Mouse (Mus musculus) intestine, postnatal 0 days (tissue): ENCODE data around the gene Trp53inp2. TPM values are rescaled to one million over a fixed set of nuclear protein-coding genes. Genes with fewer than 3 reads are reported as not detected.

Experiments used
- ATAC-seq: fragments of 200-750 bp; cut with Nextera tagmentation; 2 replicates; pipeline ENCODE4 v1.8.0; 2017; ENCODE audit warnings: mild to moderate bottlenecking, moderate TSS enrichment, moderate library complexity
- H3K27ac ChIP-seq: fragments of 300-500 bp; sonication (generic); 2 replicates; pipeline ENCODE4 v1.5.1; 2014; ENCODE audit warnings: mild to moderate bottlenecking, low read depth, low read length, moderate library complexity
- H3K27me3 ChIP-seq: fragments of 300-500 bp; sonication (generic); replicated peaks from 2 replicates; pipeline ENCODE4 v1.6.1; 2014; ENCODE audit warnings: low read length, mixed read lengths; ENCODE audit not compliant: control insufficient read depth, insufficient read depth
- H3K36me3 ChIP-seq: fragments of 300-500 bp; sonication (generic); 2 replicates; pipeline ENCODE4 v1.6.1; 2014; ENCODE audit warnings: mild to moderate bottlenecking, moderate library complexity; ENCODE audit not compliant: control insufficient read depth, insufficient read depth
- H3K4me1 ChIP-seq: fragments of 300-500 bp; sonication (generic); replicated peaks from 2 replicates; pipeline ENCODE4 v1.6.1; 2014; ENCODE audit warnings: antibody characterized with exemption, low read length, mixed read lengths; ENCODE audit not compliant: control insufficient read depth, insufficient read depth
- H3K4me2 ChIP-seq: fragments of 300-500 bp; sonication (generic); replicated peaks from 2 replicates; pipeline ENCODE4 v1.6.1; 2014; ENCODE audit warnings: low read depth, mild to moderate bottlenecking, moderate library complexity
- H3K4me3 ChIP-seq: fragments of 300-500 bp; sonication (generic); 2 replicates; pipeline ENCODE4 v1.5.1; 2014; ENCODE audit warnings: low read depth, low read length
- H3K9ac ChIP-seq: fragments of 300-500 bp; sonication (generic); 2 replicates; pipeline ENCODE4 v1.6.1; 2014; ENCODE audit warnings: mild to moderate bottlenecking, low read depth, low read length
- H3K9me3 ChIP-seq: fragments of 300-500 bp; sonication (generic); 2 replicates; pipeline ENCODE4 v1.6.1; 2016; ENCODE audit warnings: mixed run types; ENCODE audit not compliant: control insufficient read depth
- CTCF ChIP-seq: sonication (generic); IDR thresholded peaks from 2 replicates; pipeline ENCODE4 v1.5.1; 2016; ENCODE audit warnings: low read depth, mild to moderate bottlenecking, control low read depth, antibody characterized with exemption, moderate library complexity
- WGBS: fragments of 180-500 bp; shearing (Covaris S2); extraction: QIAGEN DNeasy Blood & Tissue Kit; methylation state at CpG from one replicate; pipeline ENCODE4 v1.1.7; 2014; 5-methylcytosine and 5-hydroxymethylcytosine counted together
- polyA plus RNA-seq: library from polyadenylated mRNA; unstranded; fragments of >200 nt; fragmentation: Nextera tagmentation; extraction: Ambion mirVana; gene quantifications from 2 replicates; pipeline ENCODE4 v1.2.1, GENCODE M21; 2015

Trp53inp2 gene
- 32.9 and 33.7 TPM in 2 replicates for polyA plus RNA-seq

DNA sequence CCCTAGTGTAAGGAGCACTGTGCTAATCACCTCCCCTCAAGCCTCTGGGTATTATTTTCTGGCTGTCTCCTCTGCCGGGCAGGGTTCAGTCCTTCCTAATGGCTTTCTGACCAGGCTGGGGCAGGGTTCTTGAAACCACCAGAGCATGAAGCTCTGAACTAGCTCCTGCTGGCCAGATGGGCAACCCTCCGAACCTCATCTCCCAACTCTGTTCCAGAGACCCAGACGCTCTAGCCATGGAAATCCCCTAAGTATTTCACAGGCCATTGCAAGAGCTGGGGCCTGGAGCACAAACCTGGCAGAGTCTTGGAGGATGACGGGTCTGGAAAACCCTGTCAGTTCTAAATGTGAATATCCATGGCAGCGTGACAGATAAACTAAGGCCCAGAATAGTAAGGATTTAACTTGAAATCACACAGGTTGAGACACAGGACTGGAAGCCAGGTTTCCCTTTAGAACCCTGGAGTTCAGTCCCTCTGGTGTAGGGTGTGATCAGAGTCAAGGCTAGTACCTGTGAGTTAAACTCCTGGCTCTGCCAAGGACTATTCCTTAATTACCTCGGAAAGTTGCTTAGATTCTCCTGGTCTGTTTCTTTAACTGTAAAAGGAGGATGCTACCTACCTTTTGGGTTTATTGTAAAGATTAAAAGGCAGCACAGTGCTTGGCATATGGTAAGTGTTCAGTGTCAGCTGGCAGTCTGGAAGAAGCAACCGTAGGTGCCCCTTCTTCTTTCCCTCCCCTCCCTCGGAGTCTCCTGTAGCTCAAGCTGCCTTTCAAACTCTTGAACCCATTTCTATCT, at the start of gene Trp53inp2:
Trp53inp2 (plus strand) TSS at position 799 of the 799 bp plus-strand sequence.
- Histone ChIP-seq H3K27ac (peak within 1 kb of the TSS; percentile 99), H3K36me3 (0 out of 2 replicates have a peak, but pooled peaks cover 2% of the 10 kb centered on the region), H3K9ac (peak within 1 kb of the TSS; percentile 85), H3K4me3 (peak within 1 kb of the TSS; percentile 80), H3K27me3 (peaks cover 11% of the 10 kb centered on the region; the same call in 1 of the 2 replicates), H3K9me3 (no peaks in the 10 kb centered on the region), H3K4me1 (peaks cover 13% of the 10 kb centered on the region), H3K4me2 (peak within 1 kb of the TSS; percentile 92)
- no peak for ATAC-seq
- WGBS: 56% methylated on average over 8 of the region's 8 CpGs
- no peak for TF ChIP-seq CTCF

DNA sequence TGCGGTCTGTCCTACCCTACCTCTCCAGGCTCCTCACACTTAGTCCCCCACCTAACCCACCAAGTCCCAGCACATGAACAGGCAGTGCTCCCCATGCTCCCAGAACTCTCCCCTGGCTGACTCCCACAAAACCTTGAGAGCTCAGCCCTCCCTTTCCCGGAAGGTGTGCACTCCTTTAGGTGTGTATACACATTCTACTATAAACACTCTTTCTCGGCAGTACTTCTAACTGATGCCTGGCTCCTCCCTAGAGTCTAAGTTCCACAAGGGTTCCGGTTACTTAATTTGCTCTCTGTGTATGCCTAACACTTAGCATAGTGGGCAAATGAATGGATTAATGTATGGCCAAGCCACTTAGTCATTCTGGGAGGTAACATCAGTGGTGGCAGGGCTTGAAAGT, 49.5 kb upstream of the Trp53inp2 start:
- no peak for ATAC-seq
- 80% methylated on average over 4 of the region's 4 CpGs for WGBS

DNA sequence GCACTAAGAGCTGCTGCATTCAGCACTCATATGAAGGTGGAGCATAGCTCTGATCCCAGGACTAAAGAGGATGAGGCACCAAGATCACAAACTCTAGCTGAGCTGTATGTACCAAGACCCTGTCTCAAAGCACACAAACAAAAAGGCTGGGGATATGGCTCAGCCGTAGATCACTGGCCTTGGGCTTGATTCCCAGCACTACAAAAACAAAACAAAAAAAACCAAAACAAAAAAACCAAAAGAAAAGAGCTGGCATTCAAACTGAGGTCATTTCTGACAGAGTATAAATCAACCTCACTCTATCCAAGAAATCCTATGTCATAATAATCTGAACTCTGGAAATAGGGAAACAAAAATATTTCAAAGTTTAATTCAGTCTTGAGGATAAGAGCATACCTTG, 47.4 kb upstream of the Trp53inp2 start:
- H3K36me3 ChIP-seq: peaks cover 21% of the 10 kb centered on the region
- no peak overlapping the region for H3K27ac ChIP-seq
- no peak overlapping the region for H3K4me3 ChIP-seq
- H3K27me3 ChIP-seq: no peaks in the 10 kb centered on the region
- no peak overlapping the region for H3K4me2 ChIP-seq
- no peak for TF ChIP-seq CTCF
- H3K4me1 ChIP-seq: no peaks in the 10 kb centered on the region
- no peak for ATAC-seq
- WGBS: 93% methylated on average over 1 of the region's 1 CpGs
- H3K9me3 ChIP-seq: no peaks in the 10 kb centered on the region
- H3K9ac ChIP-seq: no peak overlapping the region

More for the DNA sequence above, 49.5 kb upstream of the Trp53inp2 start:
- Histone ChIP-seq H3K9me3 (no peaks in the 10 kb centered on the region), H3K9ac (no peak overlapping the region), H3K27ac (peak overlapping the region; percentile 35; the same call in 1 of the 2 replicates), H3K4me1 (no peaks in the 10 kb centered on the region), H3K4me3 (no peak overlapping the region), H3K36me3 (peaks cover 32% of the 10 kb centered on the region), H3K4me2 (no peak overlapping the region), H3K27me3 (no peaks in the 10 kb centered on the region)
- TF ChIP-seq CTCF: no peak

- Histone ChIP-seq H3K4me3 (no peak overlapping the region), H3K9me3 (no peaks in the 10 kb centered on the region), H3K36me3 (peaks cover 17% of the 10 kb centered on the region), H3K27me3 (no peaks in the 10 kb centered on the region), H3K9ac (no peak overlapping the region), H3K4me1 (no peaks in the 10 kb centered on the region), H3K27ac (no peak overlapping the region), H3K4me2 (no peak overlapping the region)
- 86% methylated on average over 1 of the region's 1 CpGs for WGBS
- no peak for ATAC-seq
- no peak for TF ChIP-seq CTCF
Observed at GRCm38 (mm10) chr2:155335231-155335630, 45.6 kb upstream of the Trp53inp2 start.

DNA sequence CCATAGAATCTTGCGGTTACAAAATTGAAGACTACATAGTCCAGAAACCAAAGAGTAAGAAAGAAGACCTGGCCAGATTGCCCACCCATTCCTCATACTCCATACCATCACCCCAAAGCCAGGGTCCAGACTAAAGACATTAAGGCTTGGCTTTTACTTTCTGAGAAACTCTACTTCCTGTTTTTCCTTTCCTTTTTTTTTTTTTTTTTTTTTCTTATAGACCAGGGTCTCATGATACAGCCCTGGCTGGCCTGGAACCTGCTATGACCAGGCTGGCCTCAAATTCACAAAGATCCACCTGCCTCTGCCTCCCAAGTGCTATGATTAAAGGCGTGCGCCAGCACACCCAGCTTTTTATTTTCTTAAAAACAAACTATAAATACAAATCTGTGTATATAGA, 44.6 kb upstream of the Trp53inp2 start:
- no peak for ATAC-seq
- H3K4me1 ChIP-seq: no peaks in the 10 kb centered on the region
- no peak overlapping the region for H3K27ac ChIP-seq
- TF ChIP-seq CTCF: no peak
- no peaks in the 10 kb centered on the region for H3K9me3 ChIP-seq
- H3K4me2 ChIP-seq: no peak overlapping the region
- no peak overlapping the region for H3K9ac ChIP-seq
- WGBS: 98% methylated on average over 3 of the region's 3 CpGs
- peaks cover 17% of the 10 kb centered on the region for H3K36me3 ChIP-seq
- H3K27me3 ChIP-seq: no peaks in the 10 kb centered on the region
- no peak overlapping the region for H3K4me3 ChIP-seq

DNA sequence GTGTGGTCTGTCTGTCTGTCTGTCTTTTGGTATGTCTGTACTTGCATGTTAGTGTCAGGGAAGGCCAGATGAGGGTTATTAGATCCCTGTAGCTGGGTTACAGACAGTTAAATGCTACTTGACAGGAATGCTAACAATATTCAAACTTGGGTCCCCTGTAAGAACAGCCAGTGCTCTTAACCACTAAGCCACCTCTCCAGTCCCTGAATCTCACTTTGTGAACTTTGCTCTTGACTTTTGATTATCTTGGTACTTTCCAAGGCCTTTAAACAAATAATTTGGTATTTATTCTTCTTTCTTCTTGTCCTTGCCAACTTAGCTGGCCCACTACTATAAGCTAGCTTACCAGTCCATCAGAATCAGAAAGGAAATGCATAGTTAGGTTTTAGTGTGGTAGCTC, 40.7 kb upstream of the Trp53inp2 start:
- Histone ChIP-seq H3K4me1 (no peaks in the 10 kb centered on the region), H3K4me3 (no peak overlapping the region), H3K27me3 (no peaks in the 10 kb centered on the region), H3K4me2 (no peak overlapping the region), H3K27ac (no peak overlapping the region), H3K9me3 (no peaks in the 10 kb centered on the region), H3K36me3 (peaks cover 9% of the 10 kb centered on the region), H3K9ac (no peak overlapping the region)
- ATAC-seq: no peak
- TF ChIP-seq CTCF: no peak
